In the genomic region with DNA sequence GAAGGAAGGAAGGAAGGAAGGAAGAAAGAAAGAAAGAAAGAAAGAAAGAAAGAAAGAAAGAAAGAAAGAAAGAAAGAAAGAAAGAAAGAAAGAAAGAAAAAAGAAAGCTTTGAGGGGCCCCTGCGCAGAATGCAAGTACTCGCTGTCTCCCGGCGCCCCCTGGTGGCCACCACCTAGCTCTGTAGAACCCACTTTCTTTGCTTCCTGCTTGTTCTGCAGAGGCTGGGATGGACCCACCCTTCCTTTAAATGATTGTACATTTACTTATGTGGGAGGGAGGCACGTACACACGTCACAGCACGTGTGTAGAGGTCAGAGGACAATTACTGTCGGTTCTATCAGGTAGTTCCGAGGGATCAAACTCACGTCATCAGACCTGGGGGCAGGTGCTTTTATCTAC, we compare ENCODE assay signal across 8 mouse cellular contexts. TPM values are rescaled to one million over a fixed set of nuclear protein-coding genes. Genes with fewer than 3 reads are reported as not detected.
A peak's percentile ranks its signal among the peaks of the same experiment; 100 is the strongest.
DNase-seq lines count a peak whose midpoint lies in the region; ATAC-seq lines count a peak whose summit lies in the region.

No protein-coding gene starts in this region.

- WGBS in embryonic facial prominence, embryonic 10.5 days: 20% methylated on average over 10 of the region's 10 CpGs
- 17% methylated on average over 10 of the region's 10 CpGs for WGBS in heart, embryonic 15.5 days

- no peak overlapping the region for H3K27ac ChIP-seq in embryonic facial prominence, embryonic 10.5 days (replicated peaks)
- no peak overlapping the region for H3K27ac ChIP-seq in heart, embryonic 15.5 days

- H3K36me3 ChIP-seq in embryonic facial prominence, embryonic 10.5 days (replicated peaks): peaks cover 31% of the 10 kb centered on the region
- H3K36me3 ChIP-seq in heart, embryonic 15.5 days: peaks cover 20% of the 10 kb centered on the region

- no peak overlapping the region for H3K9ac ChIP-seq in heart, embryonic 15.5 days

- H3K4me2 ChIP-seq in heart, embryonic 15.5 days: no peak overlapping the region

- DNase-seq in CD8-positive naive resting alpha-beta T cell, adult 2 months (ENCODE audit: low read depth in 2 of 2, low spot score in 2 of 2): peak; percentile 61 to 68
- DNase-seq in adrenal gland, postnatal 14 days: peak; percentile 91
- peak; percentile 86 for DNase-seq in embryonic facial prominence, embryonic 10.5 days (ENCODE audit: low spot score)
- peak; percentile 39 to 74 for DNase-seq in layer of hippocampus, adult 18-20 months (ENCODE audit: low spot score in 2 of 2)
- peak; percentile 76 for DNase-seq in lung, postnatal 25 days (ENCODE audit: low spot score)
- DNase-seq in retina, postnatal 7 days (ENCODE audit: low read depth, low spot score): peak; percentile 49
- peak; percentile 78 for DNase-seq in thymus, postnatal 25 days

- ATAC-seq in heart, embryonic 15.5 days (replicated peaks; ENCODE audit: insufficient number of reproducible peaks, insufficient read depth, low FRiP score, low read depth): peak; percentile 39; the same call in 1 of the 2 replicates

- H3K27me3 ChIP-seq in embryonic facial prominence, embryonic 10.5 days (replicated peaks; ENCODE audit: low read depth, poor library complexity, severe bottlenecking): peaks cover 13% of the 10 kb centered on the region; the same call in 1 of the 2 replicates
- H3K27me3 ChIP-seq in heart, embryonic 15.5 days: peaks cover 20% of the 10 kb centered on the region

- no peaks in the 10 kb centered on the region for H3K9me3 ChIP-seq in embryonic facial prominence, embryonic 10.5 days
- no peaks in the 10 kb centered on the region for H3K9me3 ChIP-seq in heart, embryonic 15.5 days (replicated peaks)

- H3K4me3 ChIP-seq in embryonic facial prominence, embryonic 10.5 days: no peak overlapping the region
- no peak overlapping the region for H3K4me3 ChIP-seq in heart, embryonic 15.5 days

- H3K4me1 ChIP-seq in embryonic facial prominence, embryonic 10.5 days: peaks cover 18% of the 10 kb centered on the region
- H3K4me1 ChIP-seq in heart, embryonic 15.5 days (replicated peaks): 0 out of 2 replicates have a peak, but pooled peaks cover 2% of the 10 kb centered on the region

RNA-seq across cellular contexts. Expression of gene Zdhhc7, which starts 23.2 kb away (rescaled TPM):
- 45.3 and 48.1 TPM in 2 replicates for total RNA-seq in adrenal gland, postnatal 14 days (2021)
- 30.0 and 33.0 TPM in 2 replicates for polyA plus RNA-seq in embryonic facial prominence, embryonic 10.5 days (2016; fragmentation: Nextera tagmentation; extraction: Ambion mirVana)
- 30.7 and 38.6 TPM in 2 replicates for polyA plus RNA-seq in heart, embryonic 15.5 days (2015; fragmentation: Nextera tagmentation; extraction: Ambion mirVana)
- 10 to 100 TPM; 36.6 to 37.1 TPM for total RNA-seq in layer of hippocampus, adult 18-20 months (2021)

RNA-seq across cellular contexts. Expression of gene 6430548M08Rik, which starts 35.9 kb away (rescaled TPM):
- total RNA-seq in adrenal gland, postnatal 14 days (2021): 58.4 and 60.7 TPM in 2 replicates
- 3.1 and 3.4 TPM in 2 replicates for polyA plus RNA-seq in embryonic facial prominence, embryonic 10.5 days (2016; fragmentation: Nextera tagmentation; extraction: Ambion mirVana)
- 6.6 and 8.3 TPM in 2 replicates for polyA plus RNA-seq in heart, embryonic 15.5 days (2015; fragmentation: Nextera tagmentation; extraction: Ambion mirVana)
- total RNA-seq in layer of hippocampus, adult 18-20 months (2021): 100 to 1,000 TPM; 163 to 201 TPM
